Mouse (Mus musculus): ENCODE data around the gene Ptpn12. TPM values are rescaled to one million over a fixed set of nuclear protein-coding genes. Genes with fewer than 3 reads are reported as not detected.

The Ptpn12 gene
- total and polyA plus RNA-seq, 3 experiments = 3.2 to 16.5 (median 12.7) TPM

DNA sequence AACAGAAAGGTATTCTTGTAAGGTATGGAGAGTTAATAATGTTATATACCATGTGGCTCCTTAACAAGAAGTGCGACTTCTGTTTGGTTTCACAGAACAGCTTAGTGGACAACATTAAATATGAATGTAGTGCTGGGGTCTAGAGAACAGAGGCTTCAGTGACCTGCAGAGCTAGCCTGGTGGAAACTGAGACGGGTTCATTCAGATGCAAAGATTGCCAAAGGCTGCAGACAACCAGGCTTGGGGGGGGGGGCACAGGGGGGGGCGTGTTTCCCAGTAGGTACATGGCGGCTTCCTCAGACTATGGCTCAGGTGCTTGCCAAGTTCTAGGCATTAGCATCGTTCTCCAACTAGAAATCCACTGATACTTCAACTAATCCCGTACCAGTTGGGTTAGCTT, 91.3 kb downstream of the Ptpn12 start:
- no peak for DNase-seq (ENCODE audit: extremely low read depth)
- peaks cover 2% of the 10 kb centered on the region for H3K9me3 ChIP-seq (replicated peaks; ENCODE audit: low read length)
- no peak overlapping the region for H3K27ac ChIP-seq (ENCODE audit: insufficient read depth, low read depth)
- H3K4me1 ChIP-seq (ENCODE audit: control insufficient read depth in 1 of 2, insufficient read depth in 2 of 2) = peaks cover 6 to 31% of the 10 kb centered on the region in 2 experiments; a peak in 3 of 4 replicates
- in situ Hi-C loops (cut with MboI; ENCODE audit: low pct_ligation_motif_present, low pct_unique_long_range_greater_than_20kb, low sequenced_read_pairs) (loop anchor here (10.0 to 25.0 kb wide), 2 partner anchors 50 to 177 kb away; no protein-coding TSS in a partner anchor), dilution Hi-C loops (cut with MboI; ENCODE audit: extremely low pct_ligation_motif_present, extremely low pct_unique_long_range_greater_than_20kb, low sequenced_read_pairs) (no loop called here)
- H3K36me3 ChIP-seq (replicated peaks in 1 of 2; ENCODE audit: control insufficient read depth in 1 of 2, insufficient read depth in 1 of 2, low read length in 1 of 2) = peaks cover 0 to 28% of the 10 kb centered on the region in 2 experiments
- no peak overlapping the region for H3K4me3 ChIP-seq (replicated peaks in 1 of 3; ENCODE audit: low read depth in 2 of 3, low read length in 2 of 3, poor library complexity in 1 of 3)
- no peak overlapping the region for H3K9ac ChIP-seq (ENCODE audit: insufficient read depth, low read depth)
- no peak overlapping the region for H3K4me2 ChIP-seq (ENCODE audit: insufficient read depth, low read depth, poor library complexity, severe bottlenecking)
- no peaks in the 10 kb centered on the region for H3K79me2 ChIP-seq (replicated peaks; ENCODE audit: control insufficient read depth, extremely low read depth, insufficient read depth, poor library complexity, severe bottlenecking)
- TF ChIP-seq SIN3A (IDR thresholded peaks at IDR 0.05; ENCODE audit: low read length) (no peak), E2F4 (IDR thresholded peaks at IDR 0.05; ENCODE audit: insufficient replicate concordance, low read depth, low read length) (no peak), ZNF384 (IDR thresholded peaks at IDR 0.05; ENCODE audit: low read depth, low read length) (no peak), JUND (conservative IDR thresholded peaks at IDR 0.05; ENCODE audit: low read depth, low read length) (no peak), SMC3 (IDR thresholded peaks at IDR 0.05; ENCODE audit: low read depth, low read length) (no peak), ETS1 (conservative IDR thresholded peaks at IDR 0.05; ENCODE audit: low read depth, low read length) (no peak), KAT2A (IDR thresholded peaks at IDR 0.05; ENCODE audit: insufficient replicate concordance, low read length) (no peak), JUN (IDR thresholded peaks at IDR 0.05; ENCODE audit: insufficient read depth, low read depth, low read length) (no peak), ELF1 (IDR thresholded peaks at IDR 0.05; ENCODE audit: low read depth, low read length) (no peak), MAX (IDR thresholded peaks at IDR 0.05; ENCODE audit: low read length) (no peak), GABPA (IDR thresholded peaks at IDR 0.05; ENCODE audit: insufficient replicate concordance, low read depth, low read length) (no peak), MEF2A (IDR thresholded peaks at IDR 0.05; ENCODE audit: borderline replicate concordance, low read depth, low read length) (no peak), HCFC1 (IDR thresholded peaks at IDR 0.05; ENCODE audit: low read depth, low read length) (no peak), MYC (IDR thresholded peaks at IDR 0.05; ENCODE audit: low read depth, low read length) (no peak), IRF4 (IDR thresholded peaks at IDR 0.05; ENCODE audit: low read depth, low read length) (no peak), POLR2AphosphoS2 (IDR thresholded peaks at IDR 0.05; ENCODE audit: low read depth, low read length) (no peak), POLR2A (IDR thresholded peaks at IDR 0.05; ENCODE audit: low read depth, low read length) (no peak)
- no peaks in the 10 kb centered on the region for H3K27me3 ChIP-seq (replicated peaks)

- in situ Hi-C loops (cut with MboI; ENCODE audit: low pct_ligation_motif_present, low pct_unique_long_range_greater_than_20kb, low sequenced_read_pairs) (loop anchor here (10.0 to 25.0 kb wide), 2 partner anchors 48 to 176 kb away; no protein-coding TSS in a partner anchor), dilution Hi-C loops (cut with MboI; ENCODE audit: extremely low pct_ligation_motif_present, extremely low pct_unique_long_range_greater_than_20kb, low sequenced_read_pairs) (no loop called here)
- H3K27me3 ChIP-seq (replicated peaks) = no peaks in the 10 kb centered on the region
- H3K9me3 ChIP-seq (replicated peaks; ENCODE audit: low read length) = peaks cover 2% of the 10 kb centered on the region
- peaks cover 0 to 28% of the 10 kb centered on the region in 2 experiments for H3K36me3 ChIP-seq (replicated peaks in 1 of 2; ENCODE audit: control insufficient read depth in 1 of 2, insufficient read depth in 1 of 2, low read length in 1 of 2)
- H3K79me2 ChIP-seq (replicated peaks; ENCODE audit: control insufficient read depth, extremely low read depth, insufficient read depth, poor library complexity, severe bottlenecking) = no peaks in the 10 kb centered on the region
- H3K9ac ChIP-seq (ENCODE audit: insufficient read depth, low read depth) = no peak overlapping the region
- H3K4me2 ChIP-seq (ENCODE audit: insufficient read depth, low read depth, poor library complexity, severe bottlenecking) = no peak overlapping the region
- TF ChIP-seq SMC3 (IDR thresholded peaks at IDR 0.05; ENCODE audit: low read depth, low read length) (no peak), NELFE (IDR thresholded peaks at IDR 0.05; ENCODE audit: low read depth, low read length) (no peak), MXI1 (IDR thresholded peaks at IDR 0.05; ENCODE audit: low read depth, low read length) (no peak), NRF1 (IDR thresholded peaks at IDR 0.05; ENCODE audit: low read depth, low read length) (no peak), RAD21 (IDR thresholded peaks at IDR 0.05; ENCODE audit: low read depth, low read length) (no peak), MEF2A (IDR thresholded peaks at IDR 0.05; ENCODE audit: borderline replicate concordance, low read depth, low read length) (no peak), USF1 (IDR thresholded peaks at IDR 0.05; ENCODE audit: low read depth, low read length) (no peak), CTCF (conservative IDR thresholded peaks at IDR 0.05 in 1 of 2, IDR thresholded peaks at IDR 0.05 in 1 of 2; ENCODE audit: low read depth in 2 of 2, low read length in 2 of 2) (no peak), RCOR1 (conservative IDR thresholded peaks at IDR 0.05; ENCODE audit: low read depth, low read length) (no peak), CHD2 (IDR thresholded peaks at IDR 0.05; ENCODE audit: low read length) (no peak), PAX5 (IDR thresholded peaks at IDR 0.05; ENCODE audit: low read length) (no peak), MAFK (IDR thresholded peaks at IDR 0.05; ENCODE audit: insufficient replicate concordance, low read length) (no peak), JUN (IDR thresholded peaks at IDR 0.05; ENCODE audit: insufficient read depth, low read depth, low read length) (no peak), TCF12 (IDR thresholded peaks at IDR 0.05; ENCODE audit: low read depth, low read length) (no peak)
- peaks cover 4 to 21% of the 10 kb centered on the region in 2 experiments; a peak in 3 of 4 replicates for H3K4me1 ChIP-seq (ENCODE audit: control insufficient read depth in 1 of 2, insufficient read depth in 2 of 2)
- DNase-seq (ENCODE audit: extremely low read depth) = no peak
- no peak overlapping the region for H3K4me3 ChIP-seq (replicated peaks in 1 of 3; ENCODE audit: low read depth in 2 of 3, low read length in 2 of 3, poor library complexity in 1 of 3)
- H3K27ac ChIP-seq (ENCODE audit: insufficient read depth, low read depth) = no peak overlapping the region
Measured at GRCm38 (mm10) chr5:20963295-20963694, 92.4 kb downstream of the Ptpn12 start.
